In genomic region chr9:121366135-121366863, GRCm38 (mm10) we compare ENCODE assay signal across 9 mouse cellular contexts.
DNase-seq lines count a peak whose midpoint lies in the region; ATAC-seq lines count a peak whose summit lies in the region.
"Had no signal": no experiment of that assay in that cellular context is flagged by ENCODE, and none has a peak within 500 bp of the region (broad histone marks: within the 10 kb centered on the region; RNA-seq: fewer than 3 reads in every experiment).

No protein-coding gene starts in this region.

- no peak for ATAC-seq in hindbrain, embryonic 11.5 days (ENCODE audit: low FRiP score)
- peak; percentile 57 for ATAC-seq in midbrain, embryonic 15.5 days (replicated peaks)

- no peaks in the 10 kb centered on the region for H3K27me3 ChIP-seq in hindbrain, embryonic 10.5 days (ENCODE audit: insufficient read depth, poor library complexity, severe bottlenecking)
- H3K27me3 ChIP-seq in hindbrain, embryonic 11.5 days (ENCODE audit: control insufficient read depth, insufficient read depth, low read length) = no peaks in the 10 kb centered on the region
- no peaks in the 10 kb centered on the region for H3K27me3 ChIP-seq in midbrain, embryonic 15.5 days (replicated peaks)
- H3K27me3 ChIP-seq: embryonic facial prominence, embryonic 12.5 days had no signal

- peaks cover 49% of the 10 kb centered on the region for H3K36me3 ChIP-seq in hindbrain, embryonic 10.5 days
- no peaks in the 10 kb centered on the region for H3K36me3 ChIP-seq in hindbrain, embryonic 11.5 days (ENCODE audit: control insufficient read depth, insufficient read depth, low read length)
- H3K36me3 ChIP-seq in midbrain, embryonic 15.5 days (replicated peaks) = no peaks in the 10 kb centered on the region

- H3K4me1 ChIP-seq in hindbrain, embryonic 10.5 days (replicated peaks) = peaks cover 47% of the 10 kb centered on the region
- peaks cover 3% of the 10 kb centered on the region for H3K4me1 ChIP-seq in hindbrain, embryonic 11.5 days (replicated peaks; ENCODE audit: control insufficient read depth, insufficient read depth, low read length)
- H3K4me1 ChIP-seq in midbrain, embryonic 15.5 days = peaks cover 34% of the 10 kb centered on the region

- peak overlapping the region; percentile 35; the same call in 1 of the 2 replicates for H3K27ac ChIP-seq in hindbrain, embryonic 10.5 days
- H3K27ac ChIP-seq in hindbrain, embryonic 11.5 days (ENCODE audit: low read depth, low read length) = no peak overlapping the region
- peak overlapping the region; percentile 78 for H3K27ac ChIP-seq in midbrain, embryonic 15.5 days
- H3K27ac ChIP-seq: embryonic facial prominence, embryonic 12.5 days had no signal

- no peaks in the 10 kb centered on the region for H3K9me3 ChIP-seq in hindbrain, embryonic 10.5 days
- no peaks in the 10 kb centered on the region for H3K9me3 ChIP-seq in hindbrain, embryonic 11.5 days (ENCODE audit: control insufficient read depth, low read length)
- H3K9me3 ChIP-seq in midbrain, embryonic 15.5 days = no peaks in the 10 kb centered on the region
- H3K9me3 ChIP-seq: embryonic facial prominence, embryonic 12.5 days had no signal

- no peak overlapping the region for H3K4me2 ChIP-seq in hindbrain, embryonic 11.5 days (replicated peaks; ENCODE audit: low read depth, low read length)
- H3K4me2 ChIP-seq in midbrain, embryonic 15.5 days = peak overlapping the region; percentile 19
- H3K4me2 ChIP-seq: embryonic facial prominence, embryonic 12.5 days had no signal

- no peak overlapping the region for H3K9ac ChIP-seq in hindbrain, embryonic 11.5 days (ENCODE audit: low read depth, low read length)
- no peak overlapping the region for H3K9ac ChIP-seq in midbrain, embryonic 15.5 days
- H3K9ac ChIP-seq: embryonic facial prominence, embryonic 12.5 days had no signal

- no peak for DNase-seq in hindbrain, embryonic 10.5 days (ENCODE audit: low spot score)
- no peak for DNase-seq in hindbrain, embryonic 11.5 days (ENCODE audit: low spot score)
- peak; percentile 83 to 89 for DNase-seq in adrenal gland, adult (ENCODE audit: inconsistent age in 2 of 2, low spot score in 1 of 2)
- peak; percentile 66 to 78 for DNase-seq in cerebellum, postnatal 25 days
- DNase-seq in heart, postnatal 4 days = peak; percentile 84
- DNase-seq in spleen, postnatal 36 days (ENCODE audit: low spot score in 2 of 2) = no peak
- no peak for DNase-seq in thymus, postnatal 14 days

- no peak overlapping the region for H3K4me3 ChIP-seq in hindbrain, embryonic 10.5 days
- no peak overlapping the region for H3K4me3 ChIP-seq in hindbrain, embryonic 11.5 days (ENCODE audit: low read depth, low read length)
- H3K4me3 ChIP-seq in midbrain, embryonic 15.5 days = no peak overlapping the region
- H3K4me3 ChIP-seq: embryonic facial prominence, embryonic 12.5 days had no signal

- 74% methylated on average over 18 of the region's 18 CpGs for WGBS in hindbrain, embryonic 10.5 days
- WGBS in hindbrain, embryonic 11.5 days = 71% methylated on average over 18 of the region's 18 CpGs
- 47% methylated on average over 18 of the region's 18 CpGs for WGBS in midbrain, embryonic 15.5 days

Comparison
In these comparisons a context has a peak if more than half of its experiments do, and no peak if none do; other contexts are left out.
1. DNase-seq: peak in adrenal gland, adult (2 of 2), cerebellum, postnatal 25 days (2 of 2) and heart, postnatal 4 days (single experiment); none in hindbrain, embryonic 10.5 days (single experiment), hindbrain, embryonic 11.5 days (single experiment), spleen, postnatal 36 days (0 of 2) and thymus, postnatal 14 days (single experiment).